ENCODE assay signal across 15 mouse cellular contexts in genomic region chr11:35970806-35971705, GRCm38 (mm10). TPM values are rescaled to one million over a fixed set of nuclear protein-coding genes. Genes with fewer than 3 reads are reported as not detected.
DNase-seq lines count a peak whose midpoint lies in the region; ATAC-seq and TF ChIP-seq lines count a peak whose summit lies in the region.
"Had no signal": no experiment of that assay in that cellular context is flagged by ENCODE, and none has a peak within 500 bp of the region (broad histone marks: within the 10 kb centered on the region; RNA-seq: fewer than 3 reads in every experiment).

No protein-coding gene starts in this region.

- H3K4me3 ChIP-seq in kidney, adult 2 months (ENCODE audit: insufficient read depth, low read depth, low read length): no peak overlapping the region
- H3K4me3 ChIP-seq in CH12.LX (replicated peaks in 1 of 3; ENCODE audit: low read depth in 2 of 3, low read length in 2 of 3, poor library complexity in 1 of 3): no peak overlapping the region
- H3K4me3 ChIP-seq in intestine, embryonic 16.5 days (ENCODE audit: low read length): peak overlapping the region; percentile 7; the same call in 1 of the 2 replicates
- no peak overlapping the region for H3K4me3 ChIP-seq in neural tube, embryonic 15.5 days (replicated peaks)
- no peak overlapping the region for H3K4me3 ChIP-seq in forebrain, embryonic 15.5 days
- H3K4me3 ChIP-seq: forebrain, embryonic 10.5 days; gastrocnemius, adult 2 months; heart, embryonic 15.5 days; limb, embryonic 13.5 days; midbrain, embryonic 13.5 days had no signal

- dilution Hi-C loops in CH12.LX (cut with MboI; ENCODE audit: extremely low pct_ligation_motif_present, extremely low pct_unique_long_range_greater_than_20kb, low sequenced_read_pairs): no loop called here

- no peak overlapping the region for H3K4me2 ChIP-seq in CH12.LX (ENCODE audit: insufficient read depth, low read depth, poor library complexity, severe bottlenecking)
- H3K4me2 ChIP-seq in intestine, embryonic 16.5 days (ENCODE audit: low read depth, low read length): peak overlapping the region; percentile 37
- H3K4me2 ChIP-seq in neural tube, embryonic 15.5 days: no peak overlapping the region
- no peak overlapping the region for H3K4me2 ChIP-seq in forebrain, embryonic 15.5 days (replicated peaks)
- H3K4me2 ChIP-seq: heart, embryonic 15.5 days; limb, embryonic 13.5 days; midbrain, embryonic 13.5 days had no signal

- TF ChIP-seq EP300 in CH12.LX (IDR thresholded peaks at IDR 0.05; ENCODE audit: low read length): no peak

- 59% methylated on average over 19 of the region's 19 CpGs for WGBS in kidney, adult 2 months
- WGBS in intestine, embryonic 16.5 days: 58% methylated on average over 19 of the region's 19 CpGs
- 85% methylated on average over 19 of the region's 19 CpGs for WGBS in neural tube, embryonic 15.5 days
- WGBS in forebrain, embryonic 15.5 days: 90% methylated on average over 19 of the region's 19 CpGs

- DNase-seq in kidney, adult 2 months: peak; percentile 73
- DNase-seq in kidney, adult 18-20 months: no peak
- DNase-seq in CH12.LX (ENCODE audit: extremely low read depth): peak; percentile 62
- DNase-seq in lung, postnatal 4 days: peak; percentile 57 to 78
- DNase-seq: embryo, embryonic 11 days; gastrocnemius, adult 2 months; right cerebral cortex, postnatal 4 days; thymus, adult 2 months had no signal

- H3K9ac ChIP-seq in CH12.LX (ENCODE audit: insufficient read depth, low read depth): no peak overlapping the region
- H3K9ac ChIP-seq in intestine, embryonic 16.5 days (ENCODE audit: low read depth, low read length): no peak overlapping the region
- H3K9ac ChIP-seq in neural tube, embryonic 15.5 days (replicated peaks): no peak overlapping the region
- H3K9ac ChIP-seq in forebrain, embryonic 15.5 days (replicated peaks): no peak overlapping the region
- H3K9ac ChIP-seq: heart, embryonic 15.5 days; limb, embryonic 13.5 days; midbrain, embryonic 13.5 days had no signal

- H3K36me3 ChIP-seq in kidney, adult 2 months (ENCODE audit: control insufficient read depth, insufficient read depth, low read length): no peaks in the 10 kb centered on the region
- no peaks in the 10 kb centered on the region for H3K36me3 ChIP-seq in CH12.LX (replicated peaks in 1 of 2; ENCODE audit: control insufficient read depth in 1 of 2, insufficient read depth in 1 of 2, low read length in 1 of 2)
- H3K36me3 ChIP-seq in intestine, embryonic 16.5 days (ENCODE audit: control insufficient read depth, insufficient read depth, low read length): no peaks in the 10 kb centered on the region
- H3K36me3 ChIP-seq in neural tube, embryonic 15.5 days: no peaks in the 10 kb centered on the region
- no peaks in the 10 kb centered on the region for H3K36me3 ChIP-seq in forebrain, embryonic 15.5 days
- H3K36me3 ChIP-seq: heart, embryonic 15.5 days; limb, embryonic 13.5 days; midbrain, embryonic 13.5 days had no signal

- no peaks in the 10 kb centered on the region for H3K79me2 ChIP-seq in CH12.LX (replicated peaks; ENCODE audit: control insufficient read depth, extremely low read depth, insufficient read depth, poor library complexity, severe bottlenecking)

- TF ChIP-seq POLR2A in kidney, adult 2 months (IDR thresholded peaks at IDR 0.05; ENCODE audit: low read depth, low read length): no peak
- no peak for TF ChIP-seq POLR2A in CH12.LX (IDR thresholded peaks at IDR 0.05; ENCODE audit: low read depth, low read length)

- no peaks in the 10 kb centered on the region for H3K27me3 ChIP-seq in kidney, adult 2 months (replicated peaks; ENCODE audit: control insufficient read depth, insufficient read depth, low read length)
- no peaks in the 10 kb centered on the region for H3K27me3 ChIP-seq in CH12.LX (replicated peaks)
- H3K27me3 ChIP-seq in intestine, embryonic 16.5 days (replicated peaks; ENCODE audit: control insufficient read depth, insufficient read depth, low read length): no peaks in the 10 kb centered on the region
- no peaks in the 10 kb centered on the region for H3K27me3 ChIP-seq in neural tube, embryonic 15.5 days (replicated peaks)
- no peaks in the 10 kb centered on the region for H3K27me3 ChIP-seq in forebrain, embryonic 15.5 days
- H3K27me3 ChIP-seq: heart, embryonic 15.5 days; limb, embryonic 13.5 days; midbrain, embryonic 13.5 days had no signal

- TF ChIP-seq CTCF in kidney, adult 2 months (conservative IDR thresholded peaks at IDR 0.05; ENCODE audit: insufficient read depth, insufficient read length, low read depth, low read length): no peak
- TF ChIP-seq CTCF in CH12.LX (conservative IDR thresholded peaks at IDR 0.05 in 1 of 2, IDR thresholded peaks at IDR 0.05 in 1 of 2; ENCODE audit: low read depth in 2 of 2, low read length in 2 of 2): no peak

- peaks cover 21% of the 10 kb centered on the region for H3K4me1 ChIP-seq in kidney, adult 2 months (ENCODE audit: control insufficient read depth, insufficient read depth, low read length)
- H3K4me1 ChIP-seq in CH12.LX (ENCODE audit: control insufficient read depth in 1 of 2, insufficient read depth in 2 of 2): peaks cover 0 to 22% of the 10 kb centered on the region in 2 experiments; a peak in 2 of 4 replicates
- H3K4me1 ChIP-seq in intestine, embryonic 16.5 days (ENCODE audit: control insufficient read depth, insufficient read depth, low read length): peaks cover 13% of the 10 kb centered on the region
- H3K4me1 ChIP-seq in neural tube, embryonic 15.5 days: peaks cover 16% of the 10 kb centered on the region; the same call in 1 of the 2 replicates
- peaks cover 28% of the 10 kb centered on the region for H3K4me1 ChIP-seq in forebrain, embryonic 15.5 days
- H3K4me1 ChIP-seq: heart, embryonic 15.5 days; limb, embryonic 13.5 days had no signal

- in situ Hi-C loops in CH12.LX (cut with MboI; ENCODE audit: low pct_ligation_motif_present, low pct_unique_long_range_greater_than_20kb, low sequenced_read_pairs): no loop called here

- H3K9me3 ChIP-seq in CH12.LX (replicated peaks; ENCODE audit: low read length): no peaks in the 10 kb centered on the region
- H3K9me3 ChIP-seq in intestine, embryonic 16.5 days (ENCODE audit: control insufficient read depth, low read length): no peaks in the 10 kb centered on the region
- no peaks in the 10 kb centered on the region for H3K9me3 ChIP-seq in neural tube, embryonic 15.5 days (replicated peaks)
- H3K9me3 ChIP-seq in forebrain, embryonic 15.5 days: no peaks in the 10 kb centered on the region
- H3K9me3 ChIP-seq: forebrain, embryonic 10.5 days; heart, embryonic 15.5 days; limb, embryonic 13.5 days; midbrain, embryonic 13.5 days had no signal

- ATAC-seq in intestine, embryonic 16.5 days: peak; percentile 84
- no peak for ATAC-seq in neural tube, embryonic 15.5 days (ENCODE audit: low FRiP score)
- no peak for ATAC-seq in forebrain, embryonic 15.5 days (replicated peaks)
- ATAC-seq: midbrain, embryonic 13.5 days had no signal

- TF ChIP-seq RAD21 in CH12.LX (IDR thresholded peaks at IDR 0.05; ENCODE audit: low read depth, low read length): no peak

- 0 out of 2 replicates have a peak overlapping the region, but pooled peaks have one; percentile 0 for H3K27ac ChIP-seq in kidney, adult 2 months (ENCODE audit: insufficient read depth, low read depth, low read length)
- no peak overlapping the region for H3K27ac ChIP-seq in CH12.LX (ENCODE audit: insufficient read depth, low read depth)
- peak overlapping the region; percentile 73 for H3K27ac ChIP-seq in intestine, embryonic 16.5 days (ENCODE audit: low read length)
- H3K27ac ChIP-seq in neural tube, embryonic 15.5 days (replicated peaks): no peak overlapping the region
- H3K27ac ChIP-seq in forebrain, embryonic 15.5 days (replicated peaks): no peak overlapping the region
- H3K27ac ChIP-seq: gastrocnemius, adult 2 months; heart, embryonic 15.5 days; limb, embryonic 13.5 days had no signal

TF ChIP-seq in CH12.LX, 34 proteins besides CTCF, POLR2A, EP300 and RAD21:
- TF ChIP-seq KAT2A (IDR thresholded peaks at IDR 0.05; ENCODE audit: insufficient replicate concordance, low read length): no peak
- no peak for TF ChIP-seq MXI1 (IDR thresholded peaks at IDR 0.05; ENCODE audit: low read depth, low read length)
- TF ChIP-seq TBP (conservative IDR thresholded peaks at IDR 0.05; ENCODE audit: low read depth, low read length): no peak
- TF ChIP-seq IRF4 (IDR thresholded peaks at IDR 0.05; ENCODE audit: low read depth, low read length): no peak
- TF ChIP-seq USF2 (conservative IDR thresholded peaks at IDR 0.05; ENCODE audit: low read depth, low read length): no peak
- TF ChIP-seq MAFK (IDR thresholded peaks at IDR 0.05; ENCODE audit: insufficient replicate concordance, low read length): no peak
- no peak for TF ChIP-seq JUND (conservative IDR thresholded peaks at IDR 0.05; ENCODE audit: low read depth, low read length)
- no peak for TF ChIP-seq MAZ (IDR thresholded peaks at IDR 0.05; ENCODE audit: low read depth, low read length)
- TF ChIP-seq MYC (IDR thresholded peaks at IDR 0.05; ENCODE audit: low read depth, low read length): no peak
- no peak for TF ChIP-seq UBTF (IDR thresholded peaks at IDR 0.05; ENCODE audit: low read depth, low read length)
- no peak for TF ChIP-seq SIN3A (IDR thresholded peaks at IDR 0.05; ENCODE audit: low read length)
- no peak for TF ChIP-seq BHLHE40 (IDR thresholded peaks at IDR 0.05; ENCODE audit: low read depth, low read length)
- no peak for TF ChIP-seq JUN (IDR thresholded peaks at IDR 0.05; ENCODE audit: insufficient read depth, low read depth, low read length)
- TF ChIP-seq RCOR1 (conservative IDR thresholded peaks at IDR 0.05; ENCODE audit: low read depth, low read length): no peak
- no peak for TF ChIP-seq ZNF384 (IDR thresholded peaks at IDR 0.05; ENCODE audit: low read depth, low read length)
- no peak for TF ChIP-seq ZMIZ1 (IDR thresholded peaks at IDR 0.05; ENCODE audit: low read depth, low read length)
- TF ChIP-seq CHD1 (IDR thresholded peaks at IDR 0.05; ENCODE audit: low read depth, low read length): no peak

RNA-seq across cellular contexts. Expression of gene Wwc1, which starts 9.3 kb away (rescaled TPM):
- 91.9 and 110 TPM in 2 replicates for polyA plus RNA-seq in kidney, adult 2 months (2012; rRNA removed)
- 0.89 and 1.5 TPM in 2 replicates for total RNA-seq in CH12.LX (2012; rRNA removed)
- 2.0 and 2.4 TPM in 2 replicates for total RNA-seq in CH12.LX (2014; rRNA removed)
- polyA plus RNA-seq in CH12.LX (2012; ENCODE audit: insufficient read length, low read depth): 8.7 and 13.8 TPM in 2 replicates
- 8.5 and 9.0 TPM in 2 replicates for polyA plus RNA-seq in intestine, embryonic 16.5 days (2015; fragmentation: Nextera tagmentation; extraction: Ambion mirVana)
- polyA plus RNA-seq in neural tube, embryonic 15.5 days (2015; fragmentation: Nextera tagmentation; extraction: Ambion mirVana): 4.6 and 7.0 TPM in 2 replicates
- 15.6 and 22.2 TPM in 2 replicates for polyA plus RNA-seq in forebrain, embryonic 15.5 days (2015; fragmentation: Nextera tagmentation; extraction: Ambion mirVana)
- total RNA-seq: gastrocnemius, adult 2 months had no signal

Comparison
In these comparisons a context has a peak if more than half of its experiments do, and no peak if none do; other contexts are left out.
1. H3K27ac ChIP-seq: peak in kidney, adult 2 months (single experiment) and intestine, embryonic 16.5 days (single experiment); none in CH12.LX (single experiment), neural tube, embryonic 15.5 days (single experiment) and forebrain, embryonic 15.5 days (single experiment).